Mouse (Mus musculus) MEL (cell line): Measurements from ENCODE around the gene Rerg. TPM values are rescaled to one million over a fixed set of nuclear protein-coding genes. Genes with fewer than 3 reads are reported as not detected.

Experiments used
- DNase-seq: peaks from one replicate; pipeline ENCODE4 v3.0.0; 2011; ENCODE audit warnings: low read depth, low spot score
- H3K27ac ChIP-seq: 2 replicates; pipeline ENCODE4 v1.5.1; 2012; ENCODE audit warnings: low read depth, mild to moderate bottlenecking, control low read depth, low read length, moderate library complexity; ENCODE audit not compliant: control insufficient read depth
- H3K27me3 ChIP-seq, 2 experiments: fragments of 150-350 bp in 1 of 2; sonication (generic) in 1 of 2; 2 replicates each; pipeline ENCODE4 v1.6.1; 2012; ENCODE audit warnings: low read length in 2 of 2, mild to moderate bottlenecking in 2 of 2, improper control_type of control experiment in 1 of 2, moderate library complexity in 1 of 2; ENCODE audit not compliant: insufficient read depth in 2 of 2, control insufficient read depth in 1 of 2
- H3K36me3 ChIP-seq, 2 experiments: 2 replicates each; pipeline ENCODE4 v1.6.1; 2012 to 2014; ENCODE audit warnings: low read length in 2 of 2, improper control_type of control experiment in 1 of 2, inconsistent platforms in 1 of 2, mild to moderate bottlenecking in 1 of 2; ENCODE audit not compliant: insufficient read depth in 2 of 2, control insufficient read depth in 1 of 2
- H3K4me1 ChIP-seq, 2 experiments: fragments of 150-350 bp in 1 of 2; sonication (generic) in 1 of 2; 2 replicates each; pipeline ENCODE4 v1.6.1; 2012; ENCODE audit warnings: low read length in 2 of 2, improper control_type of control experiment in 1 of 2, mild to moderate bottlenecking in 1 of 2; ENCODE audit not compliant: insufficient read depth in 2 of 2, control insufficient read depth in 1 of 2
- H3K4me3 ChIP-seq, 2 experiments: fragments of 150-350 bp in 1 of 2; sonication (generic) in 1 of 2; 2 replicates each; pipeline ENCODE4 v1.5.1; 2012; ENCODE audit warnings: low read depth in 2 of 2, low read length in 2 of 2, mild to moderate bottlenecking in 2 of 2, moderate library complexity in 2 of 2, control low read depth in 1 of 2, improper control_type of control experiment in 1 of 2; ENCODE audit not compliant: control insufficient read depth in 1 of 2, insufficient read depth in 1 of 2
- H3K79me2 ChIP-seq: 2 replicates; pipeline ENCODE4 v1.6.1; 2012; ENCODE audit warnings: mild to moderate bottlenecking, low read length, moderate library complexity; ENCODE audit not compliant: control insufficient read depth, poor library complexity, insufficient read depth
- H3K9ac ChIP-seq: 2 replicates; pipeline ENCODE4 v1.6.1; 2012; ENCODE audit warnings: low read depth, mild to moderate bottlenecking, control low read depth, low read length, moderate library complexity; ENCODE audit not compliant: control insufficient read depth, poor library complexity, severe bottlenecking
- H3K9me3 ChIP-seq: fragments of 150-350 bp; sonication (generic); replicated peaks from 2 replicates; pipeline ENCODE4 v1.6.1; 2012; ENCODE audit warnings: mild to moderate bottlenecking, low read length, improper control_type of control experiment, moderate library complexity; ENCODE audit not compliant: insufficient read depth
- CHD1 ChIP-seq: IDR thresholded peaks from 2 replicates; pipeline ENCODE4 v1.6.1; 2012; ENCODE audit warnings: low read depth, mild to moderate bottlenecking, inconsistent platforms, low read length, improper control_type of control experiment
- CTCF ChIP-seq, 3 experiments: IDR thresholded peaks in 2 of 3; conservative IDR thresholded peaks in 1 of 3; 2 replicates each; pipeline ENCODE4 v1.5.1; 2011 to 2012; ENCODE audit warnings: low read length in 3 of 3, low read depth in 2 of 3, mild to moderate bottlenecking in 2 of 3, improper control_type of control experiment in 1 of 3, inconsistent platforms in 1 of 3, mixed read lengths in 1 of 3, moderate library complexity in 1 of 3; ENCODE audit not compliant: control insufficient read depth in 1 of 3, insufficient read depth in 1 of 3, poor library complexity in 1 of 3, severe bottlenecking in 1 of 3
- ELF1 ChIP-seq: IDR thresholded peaks from 2 replicates; pipeline ENCODE4 v1.6.1; 2014; ENCODE audit warnings: low read depth, mild to moderate bottlenecking, inconsistent platforms, low read length, improper control_type of control experiment, moderate library complexity
- EP300 ChIP-seq, 2 experiments: IDR thresholded peaks; 2 replicates each; pipeline ENCODE4 v1.6.1; 2011; ENCODE audit warnings: improper control_type of control experiment in 2 of 2, low read length in 2 of 2, low read depth in 1 of 2, mild to moderate bottlenecking in 1 of 2
- GABPA ChIP-seq: IDR thresholded peaks from 2 replicates; pipeline ENCODE4 v1.6.1; 2012; ENCODE audit warnings: low read depth, mild to moderate bottlenecking, inconsistent platforms, low read length, improper control_type of control experiment, moderate library complexity
- GATA1 ChIP-seq: IDR thresholded peaks from 2 replicates; pipeline ENCODE4 v1.6.1; 2011; ENCODE audit warnings: low read depth, low read length, improper control_type of control experiment
- HCFC1 ChIP-seq: IDR thresholded peaks from 2 replicates; pipeline ENCODE4 v1.6.1; 2012; ENCODE audit warnings: low read depth, mild to moderate bottlenecking, inconsistent platforms, low read length, improper control_type of control experiment, moderate library complexity
- JUND ChIP-seq: IDR thresholded peaks from 2 replicates; pipeline ENCODE4 v1.6.1; 2011; ENCODE audit warnings: low read depth, mild to moderate bottlenecking, improper control_type of control experiment, low read length
- KAT2A ChIP-seq: conservative IDR thresholded peaks from 2 replicates; pipeline ENCODE4 v1.6.1; 2012; ENCODE audit warnings: low read depth, low read length, improper control_type of control experiment, inconsistent platforms
- MAFK ChIP-seq: IDR thresholded peaks from 2 replicates; pipeline ENCODE4 v1.6.1; 2011; ENCODE audit warnings: low read depth, mild to moderate bottlenecking, low read length, improper control_type of control experiment, borderline replicate concordance
- MYB ChIP-seq: IDR thresholded peaks from 2 replicates; pipeline ENCODE4 v1.6.1; 2011; ENCODE audit warnings: mild to moderate bottlenecking, low read depth, low read length, improper control_type of control experiment
- NELFE ChIP-seq: IDR thresholded peaks from 2 replicates; pipeline ENCODE4 v1.6.1; 2011; ENCODE audit warnings: low read depth, low read length, improper control_type of control experiment
- POLR2A ChIP-seq, 2 experiments: IDR thresholded peaks; 2 replicates each; pipeline ENCODE4 v1.6.1; 2011 to 2012; ENCODE audit warnings: low read length in 2 of 2, mild to moderate bottlenecking in 2 of 2, control low read depth in 1 of 2, improper control_type of control experiment in 1 of 2, low read depth in 1 of 2, moderate library complexity in 1 of 2; ENCODE audit not compliant: control insufficient read depth in 1 of 2, insufficient read depth in 1 of 2, poor library complexity in 1 of 2
- RAD21 ChIP-seq: IDR thresholded peaks from 2 replicates; pipeline ENCODE4 v1.6.1; 2011; ENCODE audit warnings: mild to moderate bottlenecking, low read depth, low read length, improper control_type of control experiment
- RCOR1 ChIP-seq: IDR thresholded peaks from 2 replicates; pipeline ENCODE4 v1.6.1; 2012; ENCODE audit warnings: low read depth, mild to moderate bottlenecking, inconsistent platforms, low read length, improper control_type of control experiment
- SIN3A ChIP-seq: IDR thresholded peaks from 2 replicates; pipeline ENCODE4 v1.6.1; 2012; ENCODE audit warnings: low read length, improper control_type of control experiment, inconsistent platforms
- SMC3 ChIP-seq: IDR thresholded peaks from 2 replicates; pipeline ENCODE4 v1.6.1; 2011; ENCODE audit warnings: low read depth, low read length, improper control_type of control experiment
- USF1 ChIP-seq: IDR thresholded peaks from 2 replicates; pipeline ENCODE4 v1.6.1; 2014; ENCODE audit warnings: low read depth, mild to moderate bottlenecking, inconsistent platforms, low read length, improper control_type of control experiment, moderate library complexity
- USF2 ChIP-seq, 2 experiments: IDR thresholded peaks; 2 replicates each; pipeline ENCODE4 v1.6.1; 2011 to 2012; ENCODE audit warnings: improper control_type of control experiment in 2 of 2, low read length in 2 of 2, borderline replicate concordance in 1 of 2, inconsistent platforms in 1 of 2, low read depth in 1 of 2, mild to moderate bottlenecking in 1 of 2; ENCODE audit not compliant: insufficient read depth in 1 of 2
- ZC3H11A ChIP-seq: IDR thresholded peaks from 2 replicates; pipeline ENCODE4 v1.6.1; 2012; ENCODE audit warnings: low read depth, mild to moderate bottlenecking, inconsistent platforms, low read length, improper control_type of control experiment
- polyA plus RNA-seq, 2 experiments: library from polyadenylated mRNA; stranded (reverse) in 1 of 2; unstranded in 1 of 2; fragments of >175 nt in 1 of 2; fragments of >200 nt in 1 of 2; gene quantifications; 2 replicates each; pipeline versions ENCODE4 v1.2.1 to v1.2.4; 2012; ENCODE audit warnings: low replicate concordance in 2 of 2, low read depth in 1 of 2; ENCODE audit not compliant: insufficient read length in 2 of 2, insufficient read depth in 1 of 2, missing spikeins in 1 of 2
- total RNA-seq: library from RNA; depleted of rRNA; stranded (reverse); fragments of 300-350 nt; gene quantifications from 2 replicates; pipeline ENCODE4 v1.2.3, GENCODE M21; 2012

The Rerg gene
- total and polyA plus RNA-seq, 3 experiments = not detected

GRCm38 (mm10) chr6:137136401-137136800 lies 33.9 kb downstream of the Rerg start:
- no peaks in the 10 kb centered on the region for H3K9me3 ChIP-seq
- H3K27me3 ChIP-seq = no peaks in the 10 kb centered on the region

GRCm38 (mm10) chr6:137135506-137136391 lies 34.5 kb downstream of the Rerg start:
- no peaks in the 10 kb centered on the region for H3K9me3 ChIP-seq
- no peak for DNase-seq
- no peak overlapping the region for H3K27ac ChIP-seq
- no peaks in the 10 kb centered on the region for H3K27me3 ChIP-seq
- H3K4me1 ChIP-seq = no peaks in the 10 kb centered on the region
- no peak overlapping the region for H3K4me3 ChIP-seq
- H3K9ac ChIP-seq = no peak overlapping the region
- no peaks in the 10 kb centered on the region for H3K79me2 ChIP-seq
- no peak for TF ChIP-seq USF1
- TF ChIP-seq EP300 (IDR thresholded peaks at IDR 0.05; ENCODE audit: low read depth in 1 of 2, low read length in 2 of 2) = no peak
- TF ChIP-seq MYB = no peak
- TF ChIP-seq MAFK = no peak
- no peak for TF ChIP-seq RAD21
- TF ChIP-seq HCFC1 = no peak
- TF ChIP-seq ZC3H11A = no peak
- TF ChIP-seq NELFE = no peak
- no peak for TF ChIP-seq CHD1
- TF ChIP-seq SIN3A = no peak
- no peak for TF ChIP-seq RCOR1
- no peak for TF ChIP-seq USF2 (IDR thresholded peaks at IDR 0.05; ENCODE audit: borderline replicate concordance in 1 of 2, insufficient read depth in 1 of 2, low read depth in 1 of 2, low read length in 2 of 2)
- TF ChIP-seq ELF1 = no peak
- TF ChIP-seq GATA1 = no peak
- no peak for TF ChIP-seq KAT2A
- TF ChIP-seq POLR2A (IDR thresholded peaks at IDR 0.05; ENCODE audit: control insufficient read depth in 1 of 2, insufficient read depth in 1 of 2, low read depth in 1 of 2, low read length in 2 of 2, poor library complexity in 1 of 2) = no peak
- TF ChIP-seq SMC3 = no peak
- no peak for TF ChIP-seq GABPA
- no peak for TF ChIP-seq JUND
- TF ChIP-seq CTCF (IDR thresholded peaks at IDR 0.05 in 2 of 3, conservative IDR thresholded peaks at IDR 0.05 in 1 of 3; ENCODE audit: control insufficient read depth in 1 of 3, insufficient read depth in 1 of 3, low read depth in 2 of 3, low read length in 3 of 3, poor library complexity in 1 of 3, severe bottlenecking in 1 of 3) = no peak
- no peaks in the 10 kb centered on the region for H3K36me3 ChIP-seq

More at GRCm38 (mm10) chr6:137136401-137136800, 33.9 kb downstream of the Rerg start:
- no peaks in the 10 kb centered on the region for H3K4me1 ChIP-seq
- no peak for TF ChIP-seq POLR2A (IDR thresholded peaks at IDR 0.05; ENCODE audit: control insufficient read depth in 1 of 2, insufficient read depth in 1 of 2, low read depth in 1 of 2, low read length in 2 of 2, poor library complexity in 1 of 2)
- no peak overlapping the region for H3K9ac ChIP-seq
- no peaks in the 10 kb centered on the region for H3K36me3 ChIP-seq
- H3K79me2 ChIP-seq = no peaks in the 10 kb centered on the region
- H3K27ac ChIP-seq = no peak overlapping the region
- H3K4me3 ChIP-seq = no peak overlapping the region
- DNase-seq = no peak
